ENCODE assay signal across 9 mouse cellular contexts in genomic region chr2:165851811-165852415, GRCm38 (mm10). TPM values are rescaled to one million over a fixed set of nuclear protein-coding genes. Genes with fewer than 3 reads are reported as not detected.
DNase-seq lines count a peak whose midpoint lies in the region; ATAC-seq and TF ChIP-seq lines count a peak whose summit lies in the region.
"Had no signal": no experiment of that assay in that cellular context is flagged by ENCODE, and none has a peak within 500 bp of the region (broad histone marks: within the 10 kb centered on the region; RNA-seq: fewer than 3 reads in every experiment).

No protein-coding gene starts in this region.

- H3K4me1 ChIP-seq in spleen, adult 2 months (ENCODE audit: control insufficient read depth, insufficient read depth, insufficient read length) = 0 out of 2 replicates have a peak, but pooled peaks cover 2% of the 10 kb centered on the region
- H3K4me1 ChIP-seq in hindbrain, embryonic 15.5 days (replicated peaks) = peaks cover 66% of the 10 kb centered on the region

- whole genome bisulfite sequencing in spleen, adult 2 months = 92% methylated on average over 13 of the region's 13 CpGs
- WGBS in hindbrain, embryonic 15.5 days = 84% methylated on average over 13 of the region's 13 CpGs

- no peak overlapping the region for H3K4me3 ChIP-seq in spleen, adult 2 months (ENCODE audit: extremely low read depth, insufficient read depth, insufficient read length)
- no peak overlapping the region for H3K4me3 ChIP-seq in hindbrain, embryonic 15.5 days
- H3K4me3 ChIP-seq: liver, embryonic 15.5 days had no signal

- H3K36me3 ChIP-seq in spleen, adult 2 months (ENCODE audit: control insufficient read depth, insufficient read depth, low read length) = peaks cover 26% of the 10 kb centered on the region
- no peaks in the 10 kb centered on the region; the same call in 1 of the 2 replicates for H3K36me3 ChIP-seq in hindbrain, embryonic 15.5 days

- no peak overlapping the region for H3K9ac ChIP-seq in hindbrain, embryonic 15.5 days
- H3K9ac ChIP-seq: liver, embryonic 15.5 days had no signal

- H3K4me2 ChIP-seq in hindbrain, embryonic 15.5 days = no peak overlapping the region
- H3K4me2 ChIP-seq: liver, embryonic 15.5 days had no signal

- no peak for TF ChIP-seq CTCF in spleen, adult 2 months (IDR thresholded peaks at IDR 0.05; ENCODE audit: extremely low read depth, insufficient read depth, insufficient read length, insufficient replicate concordance)

- no peak for ATAC-seq in hindbrain, embryonic 15.5 days (ENCODE audit: low FRiP score, low read depth)
- no peak for ATAC-seq in granulocyte monocyte progenitor cell, adult 5-6 weeks (replicated peaks; ENCODE audit: poor library complexity, severe bottlenecking)

- H3K27me3 ChIP-seq in spleen, adult 2 months (ENCODE audit: control insufficient read depth, insufficient read depth, low read length) = no peaks in the 10 kb centered on the region
- H3K27me3 ChIP-seq in hindbrain, embryonic 15.5 days = no peaks in the 10 kb centered on the region
- H3K27me3 ChIP-seq: liver, embryonic 15.5 days had no signal

- TF ChIP-seq POLR2A in spleen, adult 2 months (IDR thresholded peaks at IDR 0.05; ENCODE audit: low read depth, low read length) = no peak

- peak; percentile 94 for DNase-seq in heart, adult 11 months
- no peak for DNase-seq in heart, adult 8-10 months (ENCODE audit: low spot score)
- no peak for DNase-seq in spleen, adult 2 months (ENCODE audit: low read depth in 1 of 2, low spot score in 2 of 2)
- no peak for DNase-seq in spleen, postnatal 10 days (ENCODE audit: low spot score in 2 of 2)
- no peak for DNase-seq in testis, postnatal 14 days (ENCODE audit: low spot score)
- DNase-seq in testis, postnatal 10 days (ENCODE audit: low spot score) = no peak

- peak overlapping the region; percentile 32; the same call in 1 of the 2 replicates for H3K27ac ChIP-seq in spleen, adult 2 months (ENCODE audit: insufficient read depth, low read length)
- peak overlapping the region; percentile 40 for H3K27ac ChIP-seq in hindbrain, embryonic 15.5 days (replicated peaks)

- no peaks in the 10 kb centered on the region for H3K9me3 ChIP-seq in hindbrain, embryonic 15.5 days
- H3K9me3 ChIP-seq: liver, embryonic 15.5 days had no signal

RNA-seq across cellular contexts. Expression of gene Zmynd8, which starts 46.9 kb away (rescaled TPM):
- total RNA-seq in heart, adult 8-10 months (2022) = 10 to 100 TPM; 35.5 to 60.5 (median 45.4) TPM
- polyA plus RNA-seq in spleen, adult 2 months (2012; rRNA removed) = 25.0 and 25.4 TPM in 2 replicates
- 71.8 and 79.2 TPM in 2 replicates for polyA plus RNA-seq in hindbrain, embryonic 15.5 days (2015; fragmentation: Nextera tagmentation; extraction: Ambion mirVana)
- total RNA-seq in granulocyte monocyte progenitor cell, adult 5-6 weeks (2014; fragmentation: Nextera tagmentation) = 53.0 and 58.3 TPM in 2 replicates
- 32.2 and 33.7 TPM in 2 replicates for total RNA-seq in granulocyte monocyte progenitor cell, adult 5-6 weeks (2017)
